Mouse (Mus musculus): ENCODE measurements around the gene Zfp42. TPM values are rescaled to one million over a fixed set of nuclear protein-coding genes. Genes with fewer than 3 reads are reported as not detected.
"Not testable (repeated sequence)": the region's sequence is repeated elsewhere in the genome, so short reads cannot be mapped to it uniquely, and the experiment has no call there.

Gene Zfp42
- polyA plus RNA-seq (2014; fragmentation: Nextera tagmentation; extraction: Ambion mirVana), result not detected in 2 replicates

GRCm38 (mm10) chr8:43306896-43307295, at the start of gene Zfp42:
Gene Zfp42 (minus strand): TSS chr8:43306980.
- Histone ChIP-seq H3K4me3 (ENCODE audit: low read depth, low read length) (no peak within 1 kb of the TSS), H3K9me3 (ENCODE audit: control insufficient read depth, low read length) (no peaks in the 10 kb centered on the region), H3K4me1 (ENCODE audit: control insufficient read depth, insufficient read depth, low read length) (no peaks in the 10 kb centered on the region), H3K36me3 (ENCODE audit: control insufficient read depth, insufficient read depth, low read length) (no peaks in the 10 kb centered on the region), H3K9ac (replicated peaks; ENCODE audit: low read depth, low read length) (no peak within 1 kb of the TSS), H3K27me3 (ENCODE audit: control insufficient read depth, insufficient read depth, low read length) (no peaks in the 10 kb centered on the region), H3K4me2 (ENCODE audit: low read depth, low read length) (no peak within 1 kb of the TSS), H3K27ac (ENCODE audit: low read depth, low read length) (no peak within 1 kb of the TSS)
- 42% methylated on average over 14 of the region's 14 CpGs for WGBS
- no peak for ATAC-seq (ENCODE audit: low read depth)

- Histone ChIP-seq H3K27me3 (ENCODE audit: control insufficient read depth, insufficient read depth, low read length) (no peaks in the 10 kb centered on the region), H3K9me3 (ENCODE audit: control insufficient read depth, low read length) (no peaks in the 10 kb centered on the region), H3K27ac (ENCODE audit: low read depth, low read length) (no peak overlapping the region), H3K4me2 (ENCODE audit: low read depth, low read length) (no peak overlapping the region), H3K9ac (replicated peaks; ENCODE audit: low read depth, low read length) (no peak overlapping the region), H3K36me3 (ENCODE audit: control insufficient read depth, insufficient read depth, low read length) (no peaks in the 10 kb centered on the region), H3K4me3 (ENCODE audit: low read depth, low read length) (no peak overlapping the region), H3K4me1 (ENCODE audit: control insufficient read depth, insufficient read depth, low read length) (no peaks in the 10 kb centered on the region)
- peak; percentile 44; the same call in 1 of the 2 replicates for ATAC-seq (ENCODE audit: low read depth)
- WGBS, result 49% methylated on average over 12 of the region's 12 CpGs
Measured at GRCm38 (mm10) chr8:43356069-43356770, 49.4 kb upstream of the Zfp42 start.

- ATAC-seq (ENCODE audit: low read depth), result not testable (repeated sequence)
Measured at GRCm38 (mm10) chr8:43352241-43352640, 45.5 kb upstream of the Zfp42 start.

GRCm38 (mm10) chr8:43338555-43338954, 31.8 kb upstream of the Zfp42 start:
- Histone ChIP-seq H3K4me2 (ENCODE audit: low read depth, low read length) (no peak overlapping the region), H3K36me3 (ENCODE audit: control insufficient read depth, insufficient read depth, low read length) (no peaks in the 10 kb centered on the region), H3K9me3 (ENCODE audit: control insufficient read depth, low read length) (no peaks in the 10 kb centered on the region), H3K4me3 (ENCODE audit: low read depth, low read length) (no peak overlapping the region), H3K27me3 (ENCODE audit: control insufficient read depth, insufficient read depth, low read length) (no peaks in the 10 kb centered on the region), H3K9ac (replicated peaks; ENCODE audit: low read depth, low read length) (no peak overlapping the region), H3K4me1 (ENCODE audit: control insufficient read depth, insufficient read depth, low read length) (no peaks in the 10 kb centered on the region), H3K27ac (ENCODE audit: low read depth, low read length) (no peak overlapping the region)
- WGBS, result 82% methylated on average over 5 of the region's 5 CpGs
- ATAC-seq (ENCODE audit: low read depth), result no peak

More at GRCm38 (mm10) chr8:43352241-43352640, 45.5 kb upstream of the Zfp42 start:
- not testable (repeated sequence) for H3K4me3 ChIP-seq (ENCODE audit: low read depth, low read length); H3K36me3 ChIP-seq (ENCODE audit: control insufficient read depth, insufficient read depth, low read length); H3K9ac ChIP-seq (replicated peaks; ENCODE audit: low read depth, low read length); H3K4me1 ChIP-seq (ENCODE audit: control insufficient read depth, insufficient read depth, low read length); H3K27me3 ChIP-seq (ENCODE audit: control insufficient read depth, insufficient read depth, low read length); H3K27ac ChIP-seq (ENCODE audit: low read depth, low read length); H3K4me2 ChIP-seq (ENCODE audit: low read depth, low read length); H3K9me3 ChIP-seq (ENCODE audit: control insufficient read depth, low read length)

GRCm38 (mm10) chr8:43333465-43333864, 26.7 kb upstream of the Zfp42 start:
- no peaks in the 10 kb centered on the region for H3K9me3 ChIP-seq (ENCODE audit: control insufficient read depth, low read length)
- no peaks in the 10 kb centered on the region for H3K27me3 ChIP-seq (ENCODE audit: control insufficient read depth, insufficient read depth, low read length)
- no peak overlapping the region for H3K4me2 ChIP-seq (ENCODE audit: low read depth, low read length)
- no peak overlapping the region for H3K27ac ChIP-seq (ENCODE audit: low read depth, low read length)
- no peaks in the 10 kb centered on the region for H3K4me1 ChIP-seq (ENCODE audit: control insufficient read depth, insufficient read depth, low read length)
- no peak overlapping the region for H3K9ac ChIP-seq (replicated peaks; ENCODE audit: low read depth, low read length)
- 64% methylated on average over 4 of the region's 4 CpGs for WGBS
- no peaks in the 10 kb centered on the region for H3K36me3 ChIP-seq (ENCODE audit: control insufficient read depth, insufficient read depth, low read length)
- no peak overlapping the region for H3K4me3 ChIP-seq (ENCODE audit: low read depth, low read length)
- ATAC-seq (ENCODE audit: low read depth), result no peak

GRCm38 (mm10) chr8:43331657-43332056, 24.9 kb upstream of the Zfp42 start:
- H3K4me3 ChIP-seq (ENCODE audit: low read depth, low read length), result no peak overlapping the region
- no peak overlapping the region for H3K27ac ChIP-seq (ENCODE audit: low read depth, low read length)
- H3K9me3 ChIP-seq (ENCODE audit: control insufficient read depth, low read length), result no peaks in the 10 kb centered on the region
- no peaks in the 10 kb centered on the region for H3K27me3 ChIP-seq (ENCODE audit: control insufficient read depth, insufficient read depth, low read length)
- H3K36me3 ChIP-seq (ENCODE audit: control insufficient read depth, insufficient read depth, low read length), result no peaks in the 10 kb centered on the region
- H3K4me2 ChIP-seq (ENCODE audit: low read depth, low read length), result no peak overlapping the region
- H3K4me1 ChIP-seq (ENCODE audit: control insufficient read depth, insufficient read depth, low read length), result no peaks in the 10 kb centered on the region
- no peak for ATAC-seq (ENCODE audit: low read depth)
- H3K9ac ChIP-seq (replicated peaks; ENCODE audit: low read depth, low read length), result no peak overlapping the region
- 95% methylated on average over 7 of the region's 7 CpGs for WGBS

- Histone ChIP-seq H3K27me3 (ENCODE audit: control insufficient read depth, insufficient read depth, low read length) (no peaks in the 10 kb centered on the region), H3K27ac (ENCODE audit: low read depth, low read length) (no peak overlapping the region), H3K4me3 (ENCODE audit: low read depth, low read length) (no peak overlapping the region), H3K36me3 (ENCODE audit: control insufficient read depth, insufficient read depth, low read length) (no peaks in the 10 kb centered on the region), H3K4me2 (ENCODE audit: low read depth, low read length) (no peak overlapping the region), H3K4me1 (ENCODE audit: control insufficient read depth, insufficient read depth, low read length) (no peaks in the 10 kb centered on the region), H3K9ac (replicated peaks; ENCODE audit: low read depth, low read length) (no peak overlapping the region), H3K9me3 (ENCODE audit: control insufficient read depth, low read length) (no peaks in the 10 kb centered on the region)
- WGBS, result 96% methylated on average over 21 of the region's 21 CpGs
- ATAC-seq (ENCODE audit: low read depth), result no peak
Measured at GRCm38 (mm10) chr8:43329913-43330705, 23.3 kb upstream of the Zfp42 start.

- 86% methylated on average over 10 of the region's 10 CpGs for WGBS
- ATAC-seq (ENCODE audit: low read depth), result no peak
- no peaks in the 10 kb centered on the region for H3K4me1 ChIP-seq (ENCODE audit: control insufficient read depth, insufficient read depth, low read length)
Measured at GRCm38 (mm10) chr8:43328666-43329065, 21.9 kb upstream of the Zfp42 start.

GRCm38 (mm10) chr8:43320771-43321170, 14.0 kb upstream of the Zfp42 start:
- Histone ChIP-seq H3K4me2 (ENCODE audit: low read depth, low read length) (no peak overlapping the region), H3K4me1 (ENCODE audit: control insufficient read depth, insufficient read depth, low read length) (no peaks in the 10 kb centered on the region), H3K9me3 (ENCODE audit: control insufficient read depth, low read length) (no peaks in the 10 kb centered on the region), H3K9ac (replicated peaks; ENCODE audit: low read depth, low read length) (no peak overlapping the region), H3K27ac (ENCODE audit: low read depth, low read length) (no peak overlapping the region), H3K36me3 (ENCODE audit: control insufficient read depth, insufficient read depth, low read length) (no peaks in the 10 kb centered on the region), H3K4me3 (ENCODE audit: low read depth, low read length) (no peak overlapping the region), H3K27me3 (ENCODE audit: control insufficient read depth, insufficient read depth, low read length) (no peaks in the 10 kb centered on the region)
- no peak for ATAC-seq (ENCODE audit: low read depth)
- 74% methylated on average over 5 of the region's 5 CpGs for WGBS

More at GRCm38 (mm10) chr8:43328666-43329065, 21.9 kb upstream of the Zfp42 start:
- Histone ChIP-seq H3K9ac (replicated peaks; ENCODE audit: low read depth, low read length) (no peak overlapping the region), H3K27ac (ENCODE audit: low read depth, low read length) (no peak overlapping the region), H3K9me3 (ENCODE audit: control insufficient read depth, low read length) (no peaks in the 10 kb centered on the region), H3K36me3 (ENCODE audit: control insufficient read depth, insufficient read depth, low read length) (no peaks in the 10 kb centered on the region), H3K4me2 (ENCODE audit: low read depth, low read length) (no peak overlapping the region), H3K27me3 (ENCODE audit: control insufficient read depth, insufficient read depth, low read length) (no peaks in the 10 kb centered on the region), H3K4me3 (ENCODE audit: low read depth, low read length) (no peak overlapping the region)
